Mouse (Mus musculus): ENCODE measurements around the gene Adsl.

Adsl gene

GRCm38 (mm10) chr15:80934841-80935240, 13.4 kb upstream of the Adsl start:
- in situ Hi-C loops (cut with MboI; ENCODE audit: unreplicated experiment in 2 of 2) = loop anchor here in 1 of 2 experiments (25.0 kb wide), 1 partner anchor 673 kb away; the partner anchor contains the start of genes Atf4 and Rps19bp1

GRCm38 (mm10) chr15:80936686-80937085, 11.6 kb upstream of the Adsl start:
- in situ Hi-C loops (cut with MboI; ENCODE audit: unreplicated experiment in 2 of 2) = loop anchor here in 1 of 2 experiments (25.0 kb wide), 1 partner anchor 674 kb away; the partner anchor contains the start of genes Atf4 and Rps19bp1

- in situ Hi-C loops (cut with MboI; ENCODE audit: unreplicated experiment in 2 of 2) = loop anchor here in 1 of 2 experiments (25.0 kb wide), 1 partner anchor 676 kb away; the partner anchor contains the start of genes Atf4 and Rps19bp1
These were observed 9.7 kb upstream of the Adsl start for GRCm38 (mm10) chr15:80938615-80939014.

GRCm38 (mm10) chr15:80939401-80939800, 8.9 kb upstream of the Adsl start:
- in situ Hi-C loops (cut with MboI; ENCODE audit: unreplicated experiment in 2 of 2) = loop anchor here in 1 of 2 experiments (25.0 kb wide), 1 partner anchor 677 kb away; the partner anchor contains the start of genes Atf4 and Rps19bp1

DNA sequence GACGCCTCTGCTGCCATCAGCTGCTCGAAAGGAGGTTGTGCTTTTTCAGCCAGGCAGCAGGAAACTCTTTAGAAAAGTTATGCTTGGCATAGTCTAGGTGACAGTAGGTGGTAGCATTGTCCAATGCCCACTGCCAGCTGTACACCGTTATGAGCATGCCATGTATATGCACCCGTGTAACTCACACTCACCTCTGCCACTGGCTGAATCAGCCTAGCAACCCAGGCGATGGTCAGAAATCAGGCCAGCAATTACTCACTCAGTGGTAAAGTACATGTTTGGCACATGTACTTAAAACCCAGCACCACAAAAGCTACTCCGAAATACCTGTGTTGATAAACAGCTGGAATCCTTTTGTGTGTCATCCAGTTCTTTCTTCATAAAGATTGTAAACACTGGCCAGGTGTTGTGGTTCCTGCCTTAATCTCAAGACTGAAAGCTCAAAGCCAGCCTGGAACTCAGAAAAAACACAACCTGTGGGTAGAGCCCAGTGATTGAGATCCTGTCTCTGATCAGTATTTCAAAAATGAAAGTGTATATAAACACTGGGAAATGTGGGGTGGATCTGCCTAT, 6.7 kb upstream of the Adsl start:
- in situ Hi-C loops (cut with MboI; ENCODE audit: unreplicated experiment in 2 of 2) = loop anchor here in 1 of 2 experiments (25.0 kb wide), 1 partner anchor 679 kb away; the partner anchor contains the start of genes Atf4 and Rps19bp1

DNA sequence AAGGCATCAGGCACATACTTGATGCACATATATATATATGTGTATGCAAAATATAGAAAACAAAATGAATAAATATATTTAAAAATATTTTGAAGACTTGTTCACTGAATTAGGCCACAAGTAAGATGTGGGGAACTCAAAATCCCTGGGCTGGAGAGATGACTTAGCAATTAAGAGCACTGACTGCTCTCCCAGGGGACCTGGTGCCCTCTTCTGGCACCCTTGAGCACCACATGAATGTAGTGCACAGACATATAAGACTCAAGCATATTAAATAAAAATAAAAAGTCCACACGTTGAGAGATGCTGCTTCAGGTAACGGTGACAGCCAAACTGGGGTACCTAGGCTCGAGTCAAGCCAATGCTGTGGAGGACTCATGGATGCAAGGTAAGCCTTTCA, 2.4 kb upstream of the Adsl start:
- in situ Hi-C loops (cut with MboI; ENCODE audit: unreplicated experiment in 2 of 2) = loop anchor here (5.0 to 25.0 kb wide), 2 partner anchors 239 to 684 kb away; partner anchors contain the start of genes Atf4 (in 1 of the 2) and Rps19bp1 (in 1 of the 2)

GRCm38 (mm10) chr15:80949431-80949830, 1.1 kb downstream of the Adsl start:
- in situ Hi-C loops (cut with MboI; ENCODE audit: unreplicated experiment in 2 of 2) = loop anchor here (5.0 to 25.0 kb wide), 2 partner anchors 242 to 687 kb away; partner anchors contain the start of genes Atf4 (in 1 of the 2) and Rps19bp1 (in 1 of the 2)

- in situ Hi-C loops (cut with MboI; ENCODE audit: unreplicated experiment in 2 of 2) = loop anchor here in 1 of 2 experiments (5.0 kb wide), 1 partner anchor 97 kb away; no protein-coding TSS in a partner anchor
These were observed 1.8 kb downstream of the Adsl start for GRCm38 (mm10) chr15:80950055-80950454.

DNA sequence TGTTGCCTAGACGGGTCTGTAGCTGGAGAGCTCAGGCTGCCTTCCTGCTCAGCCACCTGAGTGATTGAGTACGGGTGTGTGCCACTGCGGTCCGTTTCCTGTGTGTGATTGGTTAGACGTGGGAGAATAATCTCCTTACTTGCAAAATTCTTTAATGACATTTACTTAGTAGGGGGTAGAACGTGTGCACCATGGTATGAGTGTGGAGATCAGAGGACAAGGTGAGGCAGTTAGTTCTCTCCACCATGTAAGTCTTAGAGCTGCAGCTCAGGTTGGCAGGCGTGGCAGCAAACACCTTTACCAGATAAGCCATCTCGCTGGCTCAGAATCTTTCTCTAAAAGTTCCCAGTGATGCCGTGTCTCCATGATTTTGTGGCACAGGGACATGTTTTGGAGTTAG, 5.7 kb downstream of the Adsl start:
- in situ Hi-C loops (cut with MboI; ENCODE audit: unreplicated experiment in 2 of 2) = loop anchor here in 1 of 2 experiments (5.0 kb wide), 1 partner anchor 93 kb away; no protein-coding TSS in a partner anchor

DNA sequence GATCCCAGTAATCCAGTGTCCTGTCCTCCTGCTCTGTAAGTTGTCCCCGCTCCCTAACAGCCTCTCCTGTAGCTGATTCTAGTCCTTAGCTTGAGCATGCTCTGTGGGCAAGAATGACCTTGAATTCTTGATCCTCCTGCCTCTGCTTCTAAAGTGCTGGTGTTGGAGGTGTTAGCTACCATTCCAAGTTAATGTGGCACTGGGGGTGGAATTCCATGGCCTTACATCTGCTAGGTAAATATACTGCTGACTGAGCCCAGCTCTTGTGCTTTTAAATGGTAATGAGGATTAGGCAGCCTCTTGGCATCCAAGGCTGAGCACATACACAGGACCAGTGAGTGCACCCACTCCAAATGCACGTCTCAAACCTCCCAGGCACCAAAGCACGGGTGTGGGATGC, 6.6 kb downstream of the Adsl start:
- in situ Hi-C loops (cut with MboI; ENCODE audit: unreplicated experiment in 2 of 2) = loop anchor here in 1 of 2 experiments (5.0 kb wide), 1 partner anchor 92 kb away; no protein-coding TSS in a partner anchor

- in situ Hi-C loops (cut with MboI; ENCODE audit: unreplicated experiment in 2 of 2) = no loop called here
These were observed 7.6 kb downstream of the Adsl start for GRCm38 (mm10) chr15:80955836-80956438.

- in situ Hi-C loops (cut with MboI; ENCODE audit: unreplicated experiment in 2 of 2) = no loop called here
These were observed 21.1 kb downstream of the Adsl start for GRCm38 (mm10) chr15:80969371-80969770.

- in situ Hi-C loops (cut with MboI; ENCODE audit: unreplicated experiment in 2 of 2) = no loop called here
These were observed 26.0 kb downstream of the Adsl start for GRCm38 (mm10) chr15:80974311-80974710.

DNA sequence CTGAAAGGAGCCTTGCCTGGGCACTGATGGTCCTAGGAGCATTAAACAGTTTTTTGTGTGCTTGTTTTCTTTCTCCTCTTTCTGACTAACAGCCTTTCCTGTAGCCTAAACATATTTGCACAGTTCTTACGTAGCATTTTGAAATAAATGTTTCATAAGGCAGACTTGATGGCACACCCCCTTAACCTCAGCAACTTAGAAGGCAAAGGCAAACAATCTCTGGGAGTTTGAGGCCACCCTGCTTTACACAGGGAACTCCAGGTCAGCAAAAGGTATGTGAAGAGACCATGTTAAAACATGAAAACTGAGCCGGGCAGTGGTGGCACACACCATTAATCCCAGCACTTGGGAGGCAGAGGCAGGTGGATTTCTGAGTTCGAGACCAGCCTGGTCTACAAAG, 27.4 kb downstream of the Adsl start:
- in situ Hi-C loops (cut with MboI; ENCODE audit: unreplicated experiment in 2 of 2) = no loop called here

GRCm38 (mm10) chr15:80977620-80978334, 29.5 kb downstream of the Adsl start, which contains the start of gene Sgsm3:
Sgsm3 (plus strand) TSS chr15:80977765.
- in situ Hi-C loops (cut with MboI; ENCODE audit: unreplicated experiment in 2 of 2) = no loop called here

- in situ Hi-C loops (cut with MboI; ENCODE audit: unreplicated experiment in 2 of 2) = no loop called here
These were observed 31.3 kb downstream of the Adsl start for GRCm38 (mm10) chr15:80979611-80980010.

- in situ Hi-C loops (cut with MboI; ENCODE audit: unreplicated experiment in 2 of 2) = no loop called here
These were observed 32.9 kb downstream of the Adsl start for GRCm38 (mm10) chr15:80981176-80981575.

DNA sequence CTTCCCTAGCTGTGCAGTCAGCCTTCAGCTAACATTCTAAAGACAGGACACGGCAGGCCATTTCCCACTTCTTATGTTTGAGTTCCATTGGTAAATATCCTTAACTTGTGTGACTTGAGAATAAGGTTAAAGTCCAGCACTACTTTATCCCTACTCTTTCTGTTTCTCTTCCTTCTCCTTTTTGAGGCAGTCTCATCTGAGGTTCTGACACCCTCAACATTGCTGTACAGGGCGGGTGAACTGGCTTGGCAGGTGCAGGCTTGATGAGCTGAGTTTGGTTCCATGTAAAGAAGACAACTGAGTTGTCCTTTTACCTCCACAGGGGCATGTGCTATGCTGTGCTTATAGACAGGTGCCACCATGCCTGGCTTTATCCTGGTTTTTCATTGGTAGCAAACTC, 35.0 kb downstream of the Adsl start:
- in situ Hi-C loops (cut with MboI; ENCODE audit: unreplicated experiment in 2 of 2) = no loop called here

DNA sequence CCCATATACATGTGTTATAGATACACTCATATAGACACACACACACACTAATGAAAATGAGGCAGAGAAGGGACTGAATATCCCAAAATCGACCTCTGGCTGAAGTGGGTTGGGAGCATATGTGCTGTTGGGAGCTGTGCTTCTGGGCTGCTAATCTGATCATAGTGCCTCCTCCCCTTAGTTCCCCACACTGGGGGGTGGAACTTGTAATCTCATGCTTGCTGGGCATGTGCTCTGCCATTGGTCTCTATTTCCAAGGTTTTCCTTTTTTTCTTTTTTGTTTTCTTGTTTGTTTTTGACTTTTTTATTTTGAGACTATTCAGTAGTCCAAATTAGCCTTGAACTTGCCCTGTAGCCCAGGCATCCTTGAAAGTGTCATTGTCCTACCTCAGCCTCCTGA, 40.0 kb downstream of the Adsl start:
- in situ Hi-C loops (cut with MboI; ENCODE audit: unreplicated experiment in 2 of 2) = no loop called here

GRCm38 (mm10) chr15:80989712-80990111, 41.4 kb downstream of the Adsl start:
- in situ Hi-C loops (cut with MboI; ENCODE audit: unreplicated experiment in 2 of 2) = no loop called here

- in situ Hi-C loops (cut with MboI; ENCODE audit: unreplicated experiment in 2 of 2) = no loop called here
These were observed 46.7 kb downstream of the Adsl start for GRCm38 (mm10) chr15:80994959-80995358.

Measured in v-Abl transformed pro-B cells (cell line).